ENCODE assay signal across 8 mouse cellular contexts in genomic region chr5:35189113-35189797, GRCm38 (mm10).
DNase-seq lines count a peak whose midpoint lies in the region; ATAC-seq lines count a peak whose summit lies in the region.

No protein-coding gene starts in this region.

- H3K27ac ChIP-seq in hindbrain, embryonic 12.5 days: no peak overlapping the region
- no peak overlapping the region for H3K27ac ChIP-seq in hindbrain, embryonic 11.5 days (ENCODE audit: low read depth, low read length)
- no peak overlapping the region for H3K27ac ChIP-seq in kidney, embryonic 14.5 days (ENCODE audit: low read depth, low read length)

- ATAC-seq in hindbrain, embryonic 12.5 days (ENCODE audit: low FRiP score): peak; percentile 60
- ATAC-seq in hindbrain, embryonic 11.5 days (ENCODE audit: low FRiP score): no peak
- 0 out of 2 replicates have a peak, but pooled peaks have one; percentile 9 for ATAC-seq in kidney, embryonic 14.5 days (ENCODE audit: low FRiP score, low TSS enrichment)

- intact Hi-C loops in left cerebral cortex, postnatal 4 days (cut with DNase I): no loop called here

- no peak overlapping the region for H3K4me2 ChIP-seq in hindbrain, embryonic 12.5 days (replicated peaks)
- H3K4me2 ChIP-seq in hindbrain, embryonic 11.5 days (replicated peaks; ENCODE audit: low read depth, low read length): no peak overlapping the region
- H3K4me2 ChIP-seq in kidney, embryonic 14.5 days (replicated peaks; ENCODE audit: low read depth, low read length): no peak overlapping the region

- no peak overlapping the region for H3K4me3 ChIP-seq in hindbrain, embryonic 12.5 days
- H3K4me3 ChIP-seq in hindbrain, embryonic 11.5 days (ENCODE audit: low read depth, low read length): no peak overlapping the region
- no peak overlapping the region for H3K4me3 ChIP-seq in kidney, embryonic 14.5 days (ENCODE audit: low read length)

- no peak overlapping the region for H3K9ac ChIP-seq in hindbrain, embryonic 12.5 days
- H3K9ac ChIP-seq in hindbrain, embryonic 11.5 days (ENCODE audit: low read depth, low read length): no peak overlapping the region
- H3K9ac ChIP-seq in kidney, embryonic 14.5 days (ENCODE audit: low read depth, low read length): no peak overlapping the region

- WGBS in hindbrain, embryonic 12.5 days: 77% methylated on average over 12 of the region's 12 CpGs
- 92% methylated on average over 12 of the region's 12 CpGs for WGBS in hindbrain, embryonic 11.5 days
- 71% methylated on average over 12 of the region's 12 CpGs for WGBS in kidney, embryonic 14.5 days

- 0 out of 2 replicates have a peak, but pooled peaks cover 11% of the 10 kb centered on the region for H3K4me1 ChIP-seq in hindbrain, embryonic 12.5 days
- H3K4me1 ChIP-seq in hindbrain, embryonic 11.5 days (replicated peaks; ENCODE audit: control insufficient read depth, insufficient read depth, low read length): no peaks in the 10 kb centered on the region
- no peaks in the 10 kb centered on the region for H3K4me1 ChIP-seq in kidney, embryonic 14.5 days (ENCODE audit: control insufficient read depth, insufficient read depth, low read length)

- H3K9me3 ChIP-seq in hindbrain, embryonic 12.5 days (replicated peaks): no peaks in the 10 kb centered on the region
- no peaks in the 10 kb centered on the region for H3K9me3 ChIP-seq in hindbrain, embryonic 11.5 days (ENCODE audit: control insufficient read depth, low read length)
- no peaks in the 10 kb centered on the region for H3K9me3 ChIP-seq in kidney, embryonic 14.5 days (ENCODE audit: control insufficient read depth, low read length)

- H3K27me3 ChIP-seq in hindbrain, embryonic 12.5 days: no peaks in the 10 kb centered on the region
- no peaks in the 10 kb centered on the region for H3K27me3 ChIP-seq in hindbrain, embryonic 11.5 days (ENCODE audit: control insufficient read depth, insufficient read depth, low read length)
- H3K27me3 ChIP-seq in kidney, embryonic 14.5 days (ENCODE audit: control insufficient read depth, insufficient read depth, low read length): no peaks in the 10 kb centered on the region

- no peak for DNase-seq in hindbrain, embryonic 11.5 days (ENCODE audit: low spot score)
- DNase-seq in cerebellum, adult 9-11 months: peak; percentile 99
- peak; percentile 88 to 90 for DNase-seq in heart, adult 18-20 months
- peak; percentile 98 for DNase-seq in left cerebral cortex, postnatal 4 days
- peak; percentile 88 for DNase-seq in ovary, postnatal 36 days (ENCODE audit: low spot score)
- DNase-seq in B cell, adult 2 months: no peak

- no peaks in the 10 kb centered on the region for H3K36me3 ChIP-seq in hindbrain, embryonic 12.5 days
- no peaks in the 10 kb centered on the region for H3K36me3 ChIP-seq in hindbrain, embryonic 11.5 days (ENCODE audit: control insufficient read depth, insufficient read depth, low read length)
- H3K36me3 ChIP-seq in kidney, embryonic 14.5 days (ENCODE audit: control insufficient read depth, insufficient read depth, low read length): no peaks in the 10 kb centered on the region

Comparison
In these comparisons a context has a peak if more than half of its experiments do, and no peak if none do; other contexts are left out.
1. DNase-seq: peak in cerebellum, adult 9-11 months (single experiment), heart, adult 18-20 months (2 of 2), left cerebral cortex, postnatal 4 days (single experiment) and ovary, postnatal 36 days (single experiment); none in hindbrain, embryonic 11.5 days (single experiment) and B cell, adult 2 months (0 of 2).